Mouse (Mus musculus): ENCODE results near the gene Mrps6. TPM values are rescaled to one million over a fixed set of nuclear protein-coding genes. Genes with fewer than 3 reads are reported as not detected.
A peak's percentile ranks its signal among the peaks of the same experiment; 100 is the strongest.

Gene Mrps6
- total and polyA plus RNA-seq, 2 experiments from 2014 or later: 33.6 to 157 TPM

DNA sequence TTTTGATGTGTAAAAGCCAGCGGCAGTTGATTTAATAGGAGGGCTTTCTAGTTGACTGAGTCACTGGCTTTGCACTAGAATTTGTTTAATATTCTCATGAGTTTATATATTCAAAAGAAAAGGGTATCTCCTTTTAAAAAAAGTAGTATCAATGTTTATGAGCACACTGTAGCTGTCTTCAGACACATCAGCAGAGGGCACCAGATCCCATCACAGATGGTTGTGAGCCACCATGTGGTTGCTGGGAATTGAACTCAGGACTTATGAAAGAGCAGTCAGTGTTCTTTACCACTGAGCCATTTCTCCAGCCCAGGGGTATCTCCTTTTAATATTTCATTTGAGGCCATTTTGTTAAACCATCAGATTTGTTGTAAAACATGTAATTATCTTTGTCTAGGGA is 4.8 kb downstream of the Mrps6 start:
- Histone ChIP-seq H3K9me3 (ENCODE audit: low read length) (no peaks in the 10 kb centered on the region), H3K36me3 (ENCODE audit: insufficient read depth) (peaks cover 21% of the 10 kb centered on the region), H3K4me2 (ENCODE audit: low read depth) (no peak overlapping the region), H3K4me3 (ENCODE audit: low read depth, low read length) (no peak overlapping the region), H3K27ac (ENCODE audit: low read depth, low read length) (no peak overlapping the region), H3K4me1 (ENCODE audit: insufficient read depth) (peaks cover 19% of the 10 kb centered on the region), H3K27me3 (ENCODE audit: insufficient read depth, low read length) (no peaks in the 10 kb centered on the region), H3K9ac (no peak overlapping the region)
- no peak for DNase-seq
- 0 out of 2 replicates have a peak, but pooled peaks have one; percentile 6 for TF ChIP-seq CTCF (IDR thresholded peaks at IDR 0.05; ENCODE audit: low read depth)
- ATAC-seq: no peak
- WGBS: 97% methylated on average over 1 of the region's 1 CpGs

- H3K9ac ChIP-seq: no peak overlapping the region
- H3K27me3 ChIP-seq (ENCODE audit: insufficient read depth, low read length): no peaks in the 10 kb centered on the region
- no peak for TF ChIP-seq CTCF (IDR thresholded peaks at IDR 0.05; ENCODE audit: low read depth)
- no peak for DNase-seq
- H3K4me2 ChIP-seq (ENCODE audit: low read depth): no peak overlapping the region
- peaks cover 12% of the 10 kb centered on the region for H3K4me1 ChIP-seq (ENCODE audit: insufficient read depth)
- H3K4me3 ChIP-seq (ENCODE audit: low read depth, low read length): no peak overlapping the region
- H3K36me3 ChIP-seq (ENCODE audit: insufficient read depth): peaks cover 33% of the 10 kb centered on the region
- no peaks in the 10 kb centered on the region for H3K9me3 ChIP-seq (ENCODE audit: low read length)
- ATAC-seq: no peak
- WGBS: 97% methylated on average over 2 of the region's 2 CpGs
- H3K27ac ChIP-seq (ENCODE audit: low read depth, low read length): no peak overlapping the region
Observed at GRCm38 (mm10) chr16:92064801-92065200, 6.7 kb downstream of the Mrps6 start.

- DNase-seq: no peak
- Histone ChIP-seq H3K27me3 (ENCODE audit: insufficient read depth, low read length) (no peaks in the 10 kb centered on the region), H3K4me1 (ENCODE audit: insufficient read depth) (no peaks in the 10 kb centered on the region), H3K27ac (ENCODE audit: low read depth, low read length) (no peak overlapping the region), H3K4me2 (ENCODE audit: low read depth) (no peak overlapping the region), H3K36me3 (ENCODE audit: insufficient read depth) (peaks cover 39% of the 10 kb centered on the region), H3K9ac (no peak overlapping the region), H3K4me3 (ENCODE audit: low read depth, low read length) (no peak overlapping the region), H3K9me3 (ENCODE audit: low read length) (no peaks in the 10 kb centered on the region)
- no peak for ATAC-seq
- WGBS: 93% methylated on average over 8 of the region's 8 CpGs
- TF ChIP-seq CTCF (IDR thresholded peaks at IDR 0.05; ENCODE audit: low read depth): no peak
Observed at GRCm38 (mm10) chr16:92070338-92070737, 12.3 kb downstream of the Mrps6 start.

- H3K4me1 ChIP-seq (ENCODE audit: insufficient read depth): no peaks in the 10 kb centered on the region
- no peaks in the 10 kb centered on the region for H3K27me3 ChIP-seq (ENCODE audit: insufficient read depth, low read length)
- no peak overlapping the region for H3K4me3 ChIP-seq (ENCODE audit: low read depth, low read length)
- H3K9ac ChIP-seq: no peak overlapping the region
- H3K9me3 ChIP-seq (ENCODE audit: low read length): no peaks in the 10 kb centered on the region
- H3K4me2 ChIP-seq (ENCODE audit: low read depth): no peak overlapping the region
- H3K36me3 ChIP-seq (ENCODE audit: insufficient read depth): peaks cover 21% of the 10 kb centered on the region
- DNase-seq: no peak
- ATAC-seq: no peak
- no peak for TF ChIP-seq CTCF (IDR thresholded peaks at IDR 0.05; ENCODE audit: low read depth)
- WGBS: 93% methylated on average over 8 of the region's 8 CpGs
- H3K27ac ChIP-seq (ENCODE audit: low read depth, low read length): no peak overlapping the region
Observed at GRCm38 (mm10) chr16:92076797-92077196, 18.7 kb downstream of the Mrps6 start.

DNA sequence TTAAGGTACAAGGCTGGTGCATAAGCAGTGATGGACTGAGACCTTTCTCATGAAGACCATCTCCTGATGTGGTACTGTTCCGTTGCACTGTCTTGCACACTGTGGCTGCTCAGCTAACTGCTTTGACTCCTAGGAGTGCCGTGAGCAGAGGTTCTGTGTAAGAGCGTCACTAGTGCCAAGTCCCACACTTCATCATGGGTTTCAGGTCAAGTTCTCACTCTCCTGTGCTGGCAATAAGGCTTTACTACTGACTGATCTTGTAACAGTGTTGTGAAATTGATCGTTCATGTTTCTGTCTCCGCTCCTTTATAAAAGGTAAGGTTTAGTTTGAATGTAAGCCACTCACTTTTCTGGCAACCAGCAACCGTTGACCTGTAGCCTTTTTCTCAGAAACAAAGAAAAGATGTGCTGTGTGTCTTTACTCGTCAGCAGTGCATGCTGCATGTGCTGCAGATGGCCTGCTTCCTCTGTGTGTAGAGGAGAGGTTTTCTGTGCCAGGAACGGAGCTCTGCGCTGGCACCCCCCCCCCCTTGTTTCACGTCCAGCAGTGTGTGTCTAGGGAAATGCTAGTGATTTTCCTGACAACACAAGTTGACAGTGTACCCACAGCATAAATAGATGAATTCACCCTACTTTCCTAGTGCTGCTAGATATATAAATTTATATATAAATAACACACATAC is 25.8 kb downstream of the Mrps6 start:
- no peaks in the 10 kb centered on the region for H3K4me1 ChIP-seq (ENCODE audit: insufficient read depth)
- no peak overlapping the region for H3K4me3 ChIP-seq (ENCODE audit: low read depth, low read length)
- H3K9me3 ChIP-seq (ENCODE audit: low read length): no peaks in the 10 kb centered on the region
- DNase-seq (no peak), ATAC-seq (peak; percentile 56; the same call in 1 of the 2 replicates)
- H3K9ac ChIP-seq: no peak overlapping the region
- no peak overlapping the region for H3K4me2 ChIP-seq (ENCODE audit: low read depth)
- H3K27ac ChIP-seq (ENCODE audit: low read depth, low read length): no peak overlapping the region
- no peak for TF ChIP-seq CTCF (IDR thresholded peaks at IDR 0.05; ENCODE audit: low read depth)
- WGBS: 62% methylated on average over 10 of the region's 10 CpGs
- H3K36me3 ChIP-seq (ENCODE audit: insufficient read depth): peaks cover 9% of the 10 kb centered on the region; the same call in 1 of the 2 replicates
- no peaks in the 10 kb centered on the region for H3K27me3 ChIP-seq (ENCODE audit: insufficient read depth, low read length)

- DNase-seq: no peak
- Histone ChIP-seq H3K9ac (no peak overlapping the region), H3K36me3 (ENCODE audit: insufficient read depth) (no peaks in the 10 kb centered on the region), H3K9me3 (ENCODE audit: low read length) (no peaks in the 10 kb centered on the region), H3K4me2 (ENCODE audit: low read depth) (no peak overlapping the region), H3K27me3 (ENCODE audit: insufficient read depth, low read length) (no peaks in the 10 kb centered on the region), H3K27ac (ENCODE audit: low read depth, low read length) (no peak overlapping the region), H3K4me1 (ENCODE audit: insufficient read depth) (no peaks in the 10 kb centered on the region), H3K4me3 (ENCODE audit: low read depth, low read length) (no peak overlapping the region)
- ATAC-seq: no peak
- TF ChIP-seq CTCF (IDR thresholded peaks at IDR 0.05; ENCODE audit: low read depth): no peak
- 58% methylated on average over 3 of the region's 3 CpGs for WGBS
Observed at GRCm38 (mm10) chr16:92089225-92089624, 31.2 kb downstream of the Mrps6 start.

DNA sequence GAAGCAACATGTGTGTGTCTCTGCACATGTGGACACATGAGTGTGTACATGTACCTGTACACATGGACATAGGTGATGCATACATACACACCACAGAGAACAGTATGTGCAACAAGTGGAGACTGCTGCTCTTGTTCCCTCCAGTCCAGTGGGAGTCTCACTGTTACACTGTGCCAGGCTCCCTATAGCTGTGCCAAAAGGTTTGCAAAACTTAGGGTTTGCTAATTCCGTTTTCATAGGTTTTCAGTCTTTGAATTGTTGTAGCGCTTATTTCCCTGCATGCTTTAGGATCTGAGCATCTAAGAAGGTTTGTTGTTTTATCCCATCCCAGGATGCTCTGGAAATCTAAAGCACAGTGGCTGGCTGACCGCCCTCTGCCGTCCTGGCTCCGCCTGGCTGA is 33.8 kb downstream of the Mrps6 start:
- H3K4me1 ChIP-seq (ENCODE audit: insufficient read depth): no peaks in the 10 kb centered on the region
- no peaks in the 10 kb centered on the region for H3K9me3 ChIP-seq (ENCODE audit: low read length)
- no peak for TF ChIP-seq CTCF (IDR thresholded peaks at IDR 0.05; ENCODE audit: low read depth)
- no peak overlapping the region for H3K4me3 ChIP-seq (ENCODE audit: low read depth, low read length)
- H3K9ac ChIP-seq: no peak overlapping the region
- H3K4me2 ChIP-seq (ENCODE audit: low read depth): no peak overlapping the region
- no peaks in the 10 kb centered on the region for H3K36me3 ChIP-seq (ENCODE audit: insufficient read depth)
- no peaks in the 10 kb centered on the region for H3K27me3 ChIP-seq (ENCODE audit: insufficient read depth, low read length)
- no peak for ATAC-seq
- no peak for DNase-seq
- WGBS: 72% methylated on average over 5 of the region's 5 CpGs
- H3K27ac ChIP-seq (ENCODE audit: low read depth, low read length): no peak overlapping the region

All from forebrain, postnatal 0 days (tissue).